Mouse (Mus musculus): ENCODE measurements around the gene Dok5. TPM values are rescaled to one million over a fixed set of nuclear protein-coding genes. Genes with fewer than 3 reads are reported as not detected.

The Dok5 gene
- total and polyA plus RNA-seq, 2 experiments from 2014 or later: 50.2 to 79.9 TPM

DNA sequence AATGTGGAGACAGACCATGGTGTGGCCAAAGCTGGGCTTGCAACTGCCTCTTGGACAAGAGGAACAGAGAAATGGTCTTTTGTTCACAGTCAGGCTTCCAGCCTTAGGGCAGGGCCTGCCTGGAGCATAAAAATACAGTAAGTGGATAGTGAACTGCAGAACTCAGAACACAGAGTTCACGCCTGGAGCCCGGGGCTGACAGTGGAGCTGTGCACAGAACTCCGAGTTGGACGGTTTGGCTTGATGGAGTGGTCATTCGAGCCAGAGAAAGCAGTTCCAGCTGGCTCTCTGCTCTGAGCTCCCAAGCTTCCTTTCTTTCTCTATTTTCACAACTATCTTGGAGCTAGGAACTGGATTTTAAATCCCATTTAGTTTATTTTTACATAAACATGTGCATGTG is 124.5 kb downstream of the Dok5 start:
- no peaks in the 10 kb centered on the region for H3K36me3 ChIP-seq (ENCODE audit: insufficient read depth)
- no peak for TF ChIP-seq CTCF (IDR thresholded peaks at IDR 0.05; ENCODE audit: low read depth)
- H3K4me2 ChIP-seq (ENCODE audit: low read depth): no peak overlapping the region
- H3K27ac ChIP-seq (ENCODE audit: low read depth, low read length): peak overlapping the region; percentile 87
- 40% methylated on average over 5 of the region's 5 CpGs for WGBS
- H3K4me3 ChIP-seq (ENCODE audit: low read depth, low read length): no peak overlapping the region
- DNase-seq (peak; percentile 75), ATAC-seq (peak; percentile 69)
- no peaks in the 10 kb centered on the region for H3K27me3 ChIP-seq (ENCODE audit: insufficient read depth, low read length)
- no peaks in the 10 kb centered on the region for H3K9me3 ChIP-seq (ENCODE audit: low read length)
- H3K9ac ChIP-seq: 0 out of 2 replicates have a peak overlapping the region, but pooled peaks have one; percentile 14
- H3K4me1 ChIP-seq (ENCODE audit: insufficient read depth): peaks cover 4% of the 10 kb centered on the region; the same call in 1 of the 2 replicates

- Histone ChIP-seq H3K4me1 (ENCODE audit: insufficient read depth) (peaks cover 4% of the 10 kb centered on the region; the same call in 1 of the 2 replicates), H3K36me3 (ENCODE audit: insufficient read depth) (no peaks in the 10 kb centered on the region), H3K27me3 (ENCODE audit: insufficient read depth, low read length) (no peaks in the 10 kb centered on the region), H3K4me3 (ENCODE audit: low read depth, low read length) (no peak overlapping the region), H3K27ac (ENCODE audit: low read depth, low read length) (no peak overlapping the region), H3K9me3 (ENCODE audit: low read length) (no peaks in the 10 kb centered on the region), H3K4me2 (ENCODE audit: low read depth) (no peak overlapping the region), H3K9ac (no peak overlapping the region)
- TF ChIP-seq CTCF (IDR thresholded peaks at IDR 0.05; ENCODE audit: low read depth): no peak
- DNase-seq (no peak), ATAC-seq (no peak)
- WGBS: 53% methylated on average over 7 of the region's 7 CpGs
Measured at GRCm38 (mm10) chr2:170857507-170857906, 125.9 kb downstream of the Dok5 start.

- Histone ChIP-seq H3K27me3 (ENCODE audit: insufficient read depth, low read length) (no peaks in the 10 kb centered on the region), H3K4me2 (ENCODE audit: low read depth) (no peak overlapping the region), H3K4me1 (ENCODE audit: insufficient read depth) (peaks cover 4% of the 10 kb centered on the region; the same call in 1 of the 2 replicates), H3K9me3 (ENCODE audit: low read length) (no peaks in the 10 kb centered on the region), H3K27ac (ENCODE audit: low read depth, low read length) (0 out of 2 replicates have a peak overlapping the region, but pooled peaks have one; percentile 50), H3K36me3 (ENCODE audit: insufficient read depth) (no peaks in the 10 kb centered on the region), H3K4me3 (ENCODE audit: low read depth, low read length) (no peak overlapping the region), H3K9ac (no peak overlapping the region)
- TF ChIP-seq CTCF (IDR thresholded peaks at IDR 0.05; ENCODE audit: low read depth): no peak
- 35% methylated on average over 3 of the region's 3 CpGs for WGBS
- ATAC-seq (no peak), DNase-seq (no peak)
Measured at GRCm38 (mm10) chr2:170858640-170859039, 127.0 kb downstream of the Dok5 start.

DNA sequence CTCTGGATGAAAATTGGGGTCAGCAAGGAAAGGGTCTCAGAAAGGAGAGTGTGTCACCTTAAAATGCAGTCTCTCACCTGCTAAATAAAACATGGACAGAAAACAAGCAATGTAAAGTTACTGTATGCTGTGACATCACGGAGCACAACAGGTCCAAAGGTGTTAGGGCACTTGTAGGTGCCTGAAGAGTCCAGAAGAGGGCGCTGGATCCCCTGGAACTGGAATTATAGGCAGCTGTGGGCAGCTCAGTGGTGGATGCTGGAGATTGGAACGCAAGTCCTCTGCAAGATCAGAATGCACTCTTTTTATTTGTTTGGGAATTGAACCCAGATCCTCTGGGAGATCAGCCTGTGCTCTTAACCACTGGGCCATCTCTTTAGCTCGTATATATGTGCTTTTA is 129.0 kb downstream of the Dok5 start:
- Histone ChIP-seq H3K36me3 (ENCODE audit: insufficient read depth) (no peaks in the 10 kb centered on the region), H3K4me3 (ENCODE audit: low read depth, low read length) (no peak overlapping the region), H3K4me1 (ENCODE audit: insufficient read depth) (peaks cover 3% of the 10 kb centered on the region; the same call in 1 of the 2 replicates), H3K9me3 (ENCODE audit: low read length) (no peaks in the 10 kb centered on the region), H3K4me2 (ENCODE audit: low read depth) (no peak overlapping the region), H3K27me3 (ENCODE audit: insufficient read depth, low read length) (no peaks in the 10 kb centered on the region), H3K9ac (no peak overlapping the region), H3K27ac (ENCODE audit: low read depth, low read length) (peak overlapping the region; percentile 60)
- ATAC-seq: no peak
- peak; percentile 49 for TF ChIP-seq CTCF (IDR thresholded peaks at IDR 0.05; ENCODE audit: low read depth)
- WGBS: 64% methylated on average over 4 of the region's 4 CpGs
- DNase-seq: no peak

DNA sequence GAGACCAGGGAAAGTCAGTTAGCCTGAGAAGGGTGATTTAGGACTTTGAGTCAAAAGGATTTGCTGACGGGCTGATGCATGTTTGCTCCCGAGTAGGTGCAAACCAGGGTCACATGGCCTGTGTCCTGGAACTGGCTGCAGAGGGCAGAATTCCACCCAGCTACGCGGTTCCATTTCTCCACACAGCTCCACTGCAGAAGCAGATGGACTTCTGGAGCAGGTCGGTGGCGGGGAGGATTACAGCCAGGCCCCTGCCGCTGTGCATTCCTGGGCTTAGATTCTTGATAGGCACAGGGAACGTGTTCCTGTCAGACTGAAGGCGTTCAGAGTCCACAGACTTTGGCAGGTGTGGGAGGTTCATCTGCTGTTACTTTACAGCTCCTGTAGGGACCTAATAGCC is 131.2 kb downstream of the Dok5 start:
- Histone ChIP-seq H3K4me3 (ENCODE audit: low read depth, low read length) (no peak overlapping the region), H3K4me2 (ENCODE audit: low read depth) (no peak overlapping the region), H3K9me3 (ENCODE audit: low read length) (no peaks in the 10 kb centered on the region), H3K36me3 (ENCODE audit: insufficient read depth) (no peaks in the 10 kb centered on the region), H3K9ac (no peak overlapping the region), H3K27me3 (ENCODE audit: insufficient read depth, low read length) (no peaks in the 10 kb centered on the region), H3K4me1 (ENCODE audit: insufficient read depth) (no peaks in the 10 kb centered on the region), H3K27ac (ENCODE audit: low read depth, low read length) (no peak overlapping the region)
- no peak for TF ChIP-seq CTCF (IDR thresholded peaks at IDR 0.05; ENCODE audit: low read depth)
- WGBS: 77% methylated on average over 9 of the region's 9 CpGs
- DNase-seq (no peak), ATAC-seq (no peak)

DNA sequence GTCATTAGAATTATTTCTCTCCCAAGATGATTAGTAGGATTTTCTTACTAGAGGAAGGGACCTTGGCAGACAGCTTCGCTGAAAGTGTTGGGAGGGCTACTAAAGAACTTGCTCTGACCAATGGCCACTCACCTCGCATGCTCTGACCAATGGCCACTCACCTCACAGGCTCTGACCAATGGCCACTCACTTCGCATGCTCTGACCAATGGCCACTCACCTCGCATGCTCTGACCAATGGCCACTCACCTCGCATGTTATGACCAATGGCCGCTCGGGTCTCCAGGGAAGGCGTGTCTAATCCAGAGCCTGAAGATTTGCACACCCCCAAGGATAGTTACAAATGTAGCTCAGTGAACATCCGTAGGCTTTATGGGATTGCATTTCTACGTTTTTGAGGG is 131.6 kb downstream of the Dok5 start:
- H3K4me2 ChIP-seq (ENCODE audit: low read depth): no peak overlapping the region
- H3K27ac ChIP-seq (ENCODE audit: low read depth, low read length): no peak overlapping the region
- H3K4me1 ChIP-seq (ENCODE audit: insufficient read depth): no peaks in the 10 kb centered on the region
- H3K4me3 ChIP-seq (ENCODE audit: low read depth, low read length): no peak overlapping the region
- WGBS: 95% methylated on average over 10 of the region's 10 CpGs
- H3K9me3 ChIP-seq (ENCODE audit: low read length): no peaks in the 10 kb centered on the region
- no peak for TF ChIP-seq CTCF (IDR thresholded peaks at IDR 0.05; ENCODE audit: low read depth)
- no peak overlapping the region for H3K9ac ChIP-seq
- H3K27me3 ChIP-seq (ENCODE audit: insufficient read depth, low read length): no peaks in the 10 kb centered on the region
- no peak for DNase-seq
- no peaks in the 10 kb centered on the region for H3K36me3 ChIP-seq (ENCODE audit: insufficient read depth)
- no peak for ATAC-seq

DNA sequence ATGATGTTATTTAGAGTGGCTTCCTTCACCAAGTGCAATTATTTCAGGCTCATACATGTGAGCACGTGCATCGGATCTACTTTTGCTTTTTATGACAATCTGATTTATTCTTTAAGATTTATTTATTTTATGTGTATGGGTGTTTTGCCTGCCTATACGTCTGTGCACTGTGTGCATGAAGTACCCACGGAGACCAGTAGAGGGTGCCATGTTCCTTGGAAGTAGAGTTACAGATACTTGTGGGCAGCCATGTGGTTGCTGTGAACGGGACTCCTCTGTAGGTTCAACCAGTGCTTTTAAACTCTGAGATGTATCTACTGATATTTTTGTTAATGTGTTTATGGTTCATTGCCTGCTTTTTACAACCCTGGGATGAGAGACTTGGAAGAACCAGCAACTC is 132.4 kb downstream of the Dok5 start:
- WGBS: 93% methylated on average over 5 of the region's 5 CpGs
- H3K4me3 ChIP-seq (ENCODE audit: low read depth, low read length): no peak overlapping the region
- ATAC-seq (no peak), DNase-seq (no peak)
- TF ChIP-seq CTCF (IDR thresholded peaks at IDR 0.05; ENCODE audit: low read depth): peak; percentile 61
- no peaks in the 10 kb centered on the region for H3K36me3 ChIP-seq (ENCODE audit: insufficient read depth)
- H3K27me3 ChIP-seq (ENCODE audit: insufficient read depth, low read length): no peaks in the 10 kb centered on the region
- H3K27ac ChIP-seq (ENCODE audit: low read depth, low read length): no peak overlapping the region
- H3K9ac ChIP-seq: no peak overlapping the region
- no peaks in the 10 kb centered on the region for H3K4me1 ChIP-seq (ENCODE audit: insufficient read depth)
- H3K9me3 ChIP-seq (ENCODE audit: low read length): no peaks in the 10 kb centered on the region
- H3K4me2 ChIP-seq (ENCODE audit: low read depth): no peak overlapping the region
